Comparison of ENCODE assay signal across 20 mouse cellular contexts in genomic region chr2:91059376-91059775, GRCm38 (mm10). TPM values are rescaled to one million over a fixed set of nuclear protein-coding genes. Genes with fewer than 3 reads are reported as not detected.
"Had no signal": no experiment of that assay in that cellular context is flagged by ENCODE, and none has a peak within 500 bp of the region (broad histone marks: within the 10 kb centered on the region; RNA-seq: fewer than 3 reads in every experiment).

No protein-coding gene starts in this region.

- H3K27ac ChIP-seq: hindbrain, postnatal 0 days; kidney, embryonic 15.5 days; limb, embryonic 15.5 days; macrophage; midbrain, embryonic 12.5 days; midbrain, embryonic 15.5 days; neural tube, embryonic 13.5 days; stomach, embryonic 15.5 days had no signal

- DNase-seq: kidney, adult 11 months; kidney, adult 8-10 months; kidney, postnatal 10 days; kidney, postnatal 36 days; layer of hippocampus, adult 9-11 months; lung, embryonic 14.5 days; right cerebral cortex, adult 18-20 months; right cerebral cortex, postnatal 25 days; spleen, adult 18-20 months; thymus, postnatal 36 days had no signal

- ATAC-seq: hindbrain, postnatal 0 days; inflammation-experienced regulatory T-cells, adult 6 months; lung, postnatal 0 days; midbrain, embryonic 15.5 days had no signal

- H3K9ac ChIP-seq: kidney, embryonic 15.5 days; limb, embryonic 15.5 days; lung, embryonic 14.5 days; midbrain, embryonic 12.5 days; midbrain, embryonic 15.5 days; neural tube, embryonic 13.5 days; stomach, embryonic 15.5 days had no signal

- H3K9me3 ChIP-seq: kidney, embryonic 15.5 days; limb, embryonic 15.5 days; midbrain, embryonic 12.5 days; midbrain, embryonic 15.5 days; neural tube, embryonic 13.5 days; stomach, embryonic 15.5 days had no signal

- H3K4me2 ChIP-seq: kidney, embryonic 15.5 days; limb, embryonic 15.5 days; lung, embryonic 14.5 days; midbrain, embryonic 12.5 days; midbrain, embryonic 15.5 days; neural tube, embryonic 13.5 days; stomach, embryonic 15.5 days had no signal

- H3K27me3 ChIP-seq: kidney, embryonic 15.5 days; limb, embryonic 15.5 days; midbrain, embryonic 12.5 days; midbrain, embryonic 15.5 days; neural tube, embryonic 13.5 days; stomach, embryonic 15.5 days had no signal

- H3K4me3 ChIP-seq: kidney, embryonic 15.5 days; limb, embryonic 15.5 days; midbrain, embryonic 12.5 days; midbrain, embryonic 15.5 days; neural tube, embryonic 13.5 days; stomach, embryonic 15.5 days had no signal

RNA-seq across cellular contexts. Expression of gene Rapsn, which starts 24.0 kb away (rescaled TPM):
- total RNA-seq: hindbrain, postnatal 0 days had no signal

RNA-seq across cellular contexts. Expression of gene Mybpc3, which starts 58.6 kb away (rescaled TPM):
- polyA plus RNA-seq: inflammation-experienced regulatory T-cells, adult 6 months had no signal
